Mouse (Mus musculus) MEL (cell line): ENCODE measurements around the gene Gm49601.

Experiments
- BHLHE40 ChIP-seq: IDR thresholded peaks from 2 replicates; pipeline ENCODE4 v1.6.1; 2012; ENCODE audit warnings: low read depth, mild to moderate bottlenecking, inconsistent platforms, low read length, improper control_type of control experiment, borderline replicate concordance
- CTCF ChIP-seq, 3 experiments: IDR thresholded peaks in 2 of 3; conservative IDR thresholded peaks in 1 of 3; 2 replicates each; pipeline ENCODE4 v1.5.1; 2011 to 2012; ENCODE audit warnings: low read length in 3 of 3, low read depth in 2 of 3, mild to moderate bottlenecking in 2 of 3, improper control_type of control experiment in 1 of 3, inconsistent platforms in 1 of 3, mixed read lengths in 1 of 3, moderate library complexity in 1 of 3; ENCODE audit not compliant: control insufficient read depth in 1 of 3, insufficient read depth in 1 of 3, poor library complexity in 1 of 3, severe bottlenecking in 1 of 3
- MAFK ChIP-seq: IDR thresholded peaks from 2 replicates; pipeline ENCODE4 v1.6.1; 2011; ENCODE audit warnings: low read depth, mild to moderate bottlenecking, low read length, improper control_type of control experiment, borderline replicate concordance
- MXI1 ChIP-seq: IDR thresholded peaks from 2 replicates; pipeline ENCODE4 v1.6.1; 2011; ENCODE audit warnings: mild to moderate bottlenecking, low read depth, low read length, improper control_type of control experiment
- TAL1 ChIP-seq: IDR thresholded peaks from 2 replicates; pipeline ENCODE4 v1.6.1; 2012; ENCODE audit warnings: mild to moderate bottlenecking, inconsistent platforms, low read length, moderate library complexity, mixed read lengths
- ZNF384 ChIP-seq: IDR thresholded peaks from 2 replicates; pipeline ENCODE4 v1.6.1; 2012; ENCODE audit warnings: low read depth, mild to moderate bottlenecking, inconsistent platforms, low read length, improper control_type of control experiment

GRCm38 (mm10) chr16:18582426-18583148, 43.6 kb downstream of the Gm49601 start:
- TF ChIP-seq TAL1 (no peak), CTCF (IDR thresholded peaks at IDR 0.05 in 2 of 3, conservative IDR thresholded peaks at IDR 0.05 in 1 of 3; ENCODE audit: control insufficient read depth in 1 of 3, insufficient read depth in 1 of 3, low read depth in 2 of 3, low read length in 3 of 3, poor library complexity in 1 of 3, severe bottlenecking in 1 of 3) (no peak), ZNF384 (no peak), MAFK (no peak), BHLHE40 (no peak), MXI1 (no peak)
